Mouse (Mus musculus): ENCODE results near the gene Skint1. TPM values are rescaled to one million over a fixed set of nuclear protein-coding genes. Genes with fewer than 3 reads are reported as not detected.
"Not testable (repeated sequence)": the region's sequence is repeated elsewhere in the genome, so short reads cannot be mapped to it uniquely, and the experiment has no call there.

Gene Skint1
- polyA plus RNA-seq (2014; fragmentation: Nextera tagmentation; extraction: Ambion mirVana) = not detected in 2 replicates

DNA sequence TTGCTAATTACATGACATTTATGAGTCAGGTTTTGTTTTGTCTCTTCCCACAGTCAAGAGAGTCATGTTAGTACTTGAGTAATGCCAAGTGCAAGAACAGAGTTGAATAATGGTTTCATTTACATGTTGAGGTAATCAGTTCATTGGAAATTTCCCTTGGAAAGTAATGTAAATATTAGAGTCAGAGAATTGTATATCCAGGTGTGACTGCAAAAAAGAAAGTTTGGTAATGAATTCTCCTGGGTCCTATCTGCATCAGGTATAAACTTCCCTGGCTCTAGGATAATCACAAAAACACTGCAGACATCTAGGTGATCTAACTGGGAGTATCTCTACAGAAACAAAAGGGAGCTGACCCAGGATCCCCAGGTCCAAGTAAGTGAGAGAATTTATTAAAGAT, at the start of gene Skint1:
Gene Skint1, plus strand, starts transcription at position 301 of the 400 bp plus-strand sequence.
- H3K27ac ChIP-seq (ENCODE audit: low read depth) = no peak within 1 kb of the TSS
- TF ChIP-seq CTCF (IDR thresholded peaks at IDR 0.05; ENCODE audit: low read depth) = no peak
- ATAC-seq (ENCODE audit: insufficient read depth) (no peak), DNase-seq (no peak)
- H3K4me3 ChIP-seq (ENCODE audit: low read depth, low read length) = no peak within 1 kb of the TSS
- H3K4me2 ChIP-seq = no peak within 1 kb of the TSS
- H3K9ac ChIP-seq = no peak within 1 kb of the TSS
- no peaks in the 10 kb centered on the region for H3K9me3 ChIP-seq (ENCODE audit: low read depth, low read length)
- H3K27me3 ChIP-seq (ENCODE audit: insufficient read depth, low read length) = no peaks in the 10 kb centered on the region
- no peaks in the 10 kb centered on the region for H3K36me3 ChIP-seq (ENCODE audit: insufficient read depth)
- H3K4me1 ChIP-seq (ENCODE audit: insufficient read depth) = no peaks in the 10 kb centered on the region

GRCm38 (mm10) chr4:111961309-111961708, 44.8 kb upstream of the Skint1 start:
- no peak overlapping the region for H3K9ac ChIP-seq
- no peaks in the 10 kb centered on the region for H3K9me3 ChIP-seq (ENCODE audit: low read depth, low read length)
- no peaks in the 10 kb centered on the region for H3K36me3 ChIP-seq (ENCODE audit: insufficient read depth)
- H3K4me2 ChIP-seq = no peak overlapping the region
- no peaks in the 10 kb centered on the region for H3K27me3 ChIP-seq (ENCODE audit: insufficient read depth, low read length)
- no peaks in the 10 kb centered on the region for H3K4me1 ChIP-seq (ENCODE audit: insufficient read depth)
- no peak overlapping the region for H3K27ac ChIP-seq (ENCODE audit: low read depth)
- TF ChIP-seq CTCF (IDR thresholded peaks at IDR 0.05; ENCODE audit: low read depth) = no peak; the same call in 1 of the 2 replicates
- no peak overlapping the region for H3K4me3 ChIP-seq (ENCODE audit: low read depth, low read length)
- 14% methylated on average over 1 of the region's 1 CpGs for WGBS
- no peak for ATAC-seq (ENCODE audit: insufficient read depth)
- peak; percentile 1 for DNase-seq

DNA sequence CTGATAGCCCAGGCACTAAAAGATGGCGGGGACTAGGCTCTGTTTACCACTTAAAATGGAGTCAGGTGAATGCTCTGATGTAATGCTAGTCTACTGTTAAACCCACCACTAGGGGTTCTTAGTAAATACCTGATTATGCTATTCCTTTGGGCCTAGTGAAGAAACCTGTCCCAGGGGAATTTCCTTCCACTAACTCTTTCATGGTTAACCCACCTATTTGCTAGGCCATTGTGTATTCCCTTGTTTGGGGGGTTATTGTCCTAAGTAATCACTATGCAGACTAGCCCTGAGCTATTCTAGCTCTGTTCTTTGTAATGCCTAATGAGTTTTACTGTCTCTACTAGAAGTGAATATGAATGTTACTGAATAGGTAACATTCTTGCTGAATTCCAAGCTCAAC, 42.8 kb upstream of the Skint1 start:
- 61% methylated on average over 1 of the region's 1 CpGs for WGBS
- ATAC-seq (ENCODE audit: insufficient read depth); H3K4me1 ChIP-seq (ENCODE audit: insufficient read depth); H3K4me3 ChIP-seq (ENCODE audit: low read depth, low read length); H3K4me2 ChIP-seq; DNase-seq; H3K36me3 ChIP-seq (ENCODE audit: insufficient read depth); H3K9me3 ChIP-seq (ENCODE audit: low read depth, low read length); H3K27ac ChIP-seq (ENCODE audit: low read depth); H3K27me3 ChIP-seq (ENCODE audit: insufficient read depth, low read length); H3K9ac ChIP-seq: not testable (repeated sequence)

DNA sequence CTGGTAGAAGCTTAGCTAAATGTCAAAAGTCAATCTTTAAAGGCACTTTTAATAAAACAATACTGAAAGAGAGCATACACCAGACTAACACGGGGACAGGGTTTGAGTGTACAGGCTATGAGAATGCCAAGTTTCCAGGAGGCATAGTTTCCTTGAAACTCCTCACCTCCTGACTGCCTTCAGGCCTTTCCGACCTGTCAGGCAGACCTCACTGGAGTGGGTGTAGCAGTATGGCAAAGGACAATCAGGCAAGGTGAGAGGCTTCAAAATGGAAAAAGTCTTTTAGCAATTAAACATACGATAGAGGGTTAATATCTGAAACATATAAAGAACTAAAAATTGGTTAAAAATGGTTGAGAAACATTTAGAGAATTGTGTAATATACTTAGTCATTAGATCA, 42.4 kb upstream of the Skint1 start:
- Histone ChIP-seq H3K27me3 (ENCODE audit: insufficient read depth, low read length) (no peaks in the 10 kb centered on the region), H3K4me1 (ENCODE audit: insufficient read depth) (no peaks in the 10 kb centered on the region), H3K4me2 (no peak overlapping the region), H3K36me3 (ENCODE audit: insufficient read depth) (no peaks in the 10 kb centered on the region), H3K4me3 (ENCODE audit: low read depth, low read length) (no peak overlapping the region), H3K9ac (no peak overlapping the region), H3K27ac (ENCODE audit: low read depth) (no peak overlapping the region), H3K9me3 (ENCODE audit: low read depth, low read length) (no peaks in the 10 kb centered on the region)
- TF ChIP-seq CTCF (IDR thresholded peaks at IDR 0.05; ENCODE audit: low read depth) = no peak
- ATAC-seq (ENCODE audit: insufficient read depth) (no peak), DNase-seq (no peak)
- WGBS = 77% methylated on average over 3 of the region's 3 CpGs

DNA sequence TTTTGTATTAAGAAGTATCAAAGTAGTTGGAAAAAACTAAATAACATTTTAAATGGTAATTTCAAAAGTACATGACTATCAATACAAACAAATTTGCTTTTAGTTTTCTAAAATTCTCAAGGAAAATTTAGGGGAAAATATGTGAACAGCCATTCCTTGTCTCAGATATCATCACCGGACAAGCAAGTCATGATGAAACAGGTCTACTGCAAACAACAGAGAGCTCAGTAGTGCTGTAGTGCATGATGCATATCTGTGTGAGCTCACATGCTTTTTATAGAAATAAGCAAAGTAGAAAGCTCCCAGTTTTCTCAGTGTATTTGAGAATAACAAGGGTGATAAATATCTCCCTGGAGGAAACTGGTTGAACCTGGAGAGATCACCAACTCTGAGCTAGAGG, 33.4 kb upstream of the Skint1 start, which contains the start of gene Skint7:
Gene Skint7, plus strand, starts transcription at position 301 of the 400 bp plus-strand sequence.
- 95% methylated on average over 1 of the region's 1 CpGs for WGBS
- Histone ChIP-seq H3K4me3 (ENCODE audit: low read depth, low read length) (no peak within 1 kb of the TSS), H3K4me1 (ENCODE audit: insufficient read depth) (no peaks in the 10 kb centered on the region), H3K9me3 (ENCODE audit: low read depth, low read length) (no peaks in the 10 kb centered on the region), H3K4me2 (no peak within 1 kb of the TSS), H3K27ac (ENCODE audit: low read depth) (no peak within 1 kb of the TSS), H3K9ac (no peak within 1 kb of the TSS), H3K36me3 (ENCODE audit: insufficient read depth) (no peaks in the 10 kb centered on the region), H3K27me3 (ENCODE audit: insufficient read depth, low read length) (no peaks in the 10 kb centered on the region)
- no peak for ATAC-seq (ENCODE audit: insufficient read depth)
- no peak for DNase-seq
- no peak for TF ChIP-seq CTCF (IDR thresholded peaks at IDR 0.05; ENCODE audit: low read depth)

GRCm38 (mm10) chr4:112071716-112072115, 65.6 kb downstream of the Skint1 start, which contains the start of gene Skint4:
Skint4 (plus strand) TSS chr4:112072016.
- no peak within 1 kb of the TSS for H3K4me2 ChIP-seq
- no peak within 1 kb of the TSS for H3K27ac ChIP-seq (ENCODE audit: low read depth)
- H3K4me1 ChIP-seq (ENCODE audit: insufficient read depth) = no peaks in the 10 kb centered on the region
- no peak within 1 kb of the TSS for H3K4me3 ChIP-seq (ENCODE audit: low read depth, low read length)
- DNase-seq (no peak), ATAC-seq (ENCODE audit: insufficient read depth) (no peak)
- H3K9ac ChIP-seq = no peak within 1 kb of the TSS
- H3K36me3 ChIP-seq (ENCODE audit: insufficient read depth) = no peaks in the 10 kb centered on the region
- no peaks in the 10 kb centered on the region for H3K9me3 ChIP-seq (ENCODE audit: low read depth, low read length)
- no peaks in the 10 kb centered on the region for H3K27me3 ChIP-seq (ENCODE audit: insufficient read depth, low read length)
- no peak for TF ChIP-seq CTCF (IDR thresholded peaks at IDR 0.05; ENCODE audit: low read depth)

Other genes starting within 250 kb of the Skint1 start
- not detected in 2 replicates for gene Slc5a9, start 103.4 kb upstream of the Skint1 start, polyA plus RNA-seq (2014; fragmentation: Nextera tagmentation; extraction: Ambion mirVana)
- gene Skint8, start 86.9 kb upstream of the Skint1 start, polyA plus RNA-seq (2014; fragmentation: Nextera tagmentation; extraction: Ambion mirVana) = not detected in 2 replicates
- not detected in 2 replicates for gene Skint7, start 33.3 kb upstream of the Skint1 start, polyA plus RNA-seq (2014; fragmentation: Nextera tagmentation; extraction: Ambion mirVana)
- gene Skint4, start 65.7 kb downstream of the Skint1 start, polyA plus RNA-seq (2014; fragmentation: Nextera tagmentation; extraction: Ambion mirVana) = not detected in 2 replicates
- not detected in 2 replicates for gene Skint3, start 226.0 kb downstream of the Skint1 start, polyA plus RNA-seq (2014; fragmentation: Nextera tagmentation; extraction: Ambion mirVana)